Mouse (Mus musculus): Measurements from ENCODE around the gene Slc22a16.
A peak's percentile ranks its signal among the peaks of the same experiment; 100 is the strongest.

Gene Slc22a16

DNA sequence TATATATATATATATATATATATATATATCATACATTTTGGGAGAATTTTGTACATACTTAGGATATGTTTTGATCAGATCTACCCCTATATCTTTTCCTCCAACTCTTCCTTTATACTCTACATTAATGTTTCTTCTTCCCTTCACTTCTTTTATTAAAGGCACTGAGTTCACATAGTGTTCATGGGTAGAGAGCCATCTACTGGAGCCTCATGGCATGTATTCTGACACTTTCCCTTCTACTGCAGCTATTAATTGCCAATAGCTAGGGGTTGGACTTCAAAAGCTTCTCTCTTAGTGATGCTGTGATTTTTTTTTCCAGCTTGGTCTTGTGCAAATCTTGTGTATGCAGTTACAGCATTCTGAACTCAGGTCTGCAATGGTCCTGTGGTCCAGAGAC is 47.8 kb downstream of the Slc22a16 start:
- peak; percentile 25 to 40 for DNase-seq

DNA sequence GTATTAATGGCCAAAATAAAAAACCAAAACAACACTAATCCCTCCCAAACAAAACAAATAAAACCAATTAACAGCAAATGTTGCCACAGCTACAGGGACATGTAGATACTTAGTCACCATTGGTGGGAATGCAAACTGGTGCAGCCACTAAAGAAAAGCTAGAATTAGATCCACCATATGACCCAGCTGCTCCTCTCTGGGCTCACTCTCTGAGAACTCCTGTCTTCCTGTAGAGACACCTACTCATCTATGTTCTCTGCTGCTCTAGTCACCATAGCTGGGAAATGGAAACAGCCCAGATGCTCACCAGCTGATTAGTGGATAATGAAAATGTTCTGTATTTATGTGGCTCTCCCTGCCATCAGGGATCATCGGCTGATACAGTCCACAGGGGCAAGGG is 49.6 kb downstream of the Slc22a16 start:
- no peak for DNase-seq

DNA sequence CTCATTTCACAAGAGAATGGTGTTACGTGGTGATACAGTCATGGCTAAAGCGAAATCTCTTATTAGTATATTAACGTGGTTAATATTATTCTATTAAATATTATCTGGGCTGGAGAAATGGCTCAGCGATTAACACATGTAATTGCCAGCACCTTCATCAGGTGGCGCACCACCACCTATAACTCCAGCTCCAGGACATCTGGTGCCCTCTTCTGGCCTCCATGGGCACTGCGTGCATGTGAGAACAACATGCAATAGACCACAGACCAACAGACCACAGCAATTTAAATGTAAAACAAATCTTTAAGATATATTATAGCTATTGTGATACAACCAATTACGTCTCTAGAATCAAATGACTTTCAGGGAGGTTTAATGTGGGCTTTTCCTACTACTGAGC is 59.0 kb downstream of the Slc22a16 start:
- peak; percentile 76 to 90 for DNase-seq

GRCm38 (mm10) chr10:40629656-40630311 is 59.6 kb downstream of the Slc22a16 start, which contains the start of gene Ddo:
TSS of gene Ddo (plus strand) at chr10:40630011.
- DNase-seq: peak; percentile 81 to 93

GRCm38 (mm10) chr10:40630457-40630856 is 60.3 kb downstream of the Slc22a16 start:
- peak; percentile 86 to 91 for DNase-seq

DNA sequence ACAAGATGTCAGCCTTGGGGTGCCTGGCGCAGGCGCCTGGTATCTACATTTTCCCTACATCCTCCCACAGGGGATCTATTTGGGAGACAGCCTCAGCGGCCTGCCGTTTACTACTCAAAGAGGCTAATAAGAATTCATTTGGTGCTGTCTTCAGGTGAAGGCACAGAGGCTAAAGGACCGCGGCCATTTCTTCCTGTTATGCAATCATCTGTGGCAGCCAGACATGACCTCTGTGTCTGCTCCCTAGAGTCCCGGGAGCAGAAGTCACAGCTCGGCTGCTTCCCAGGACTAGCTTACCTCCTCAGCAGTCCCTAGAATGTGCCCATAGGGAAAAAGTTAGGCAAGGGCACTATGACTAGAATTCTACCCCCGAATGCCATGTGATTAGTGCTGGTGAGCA is 60.8 kb downstream of the Slc22a16 start:
- DNase-seq: peak; percentile 76 to 83

- DNase-seq: no peak
Observed at GRCm38 (mm10) chr10:40632087-40632486, 62.0 kb downstream of the Slc22a16 start.

- DNase-seq: no peak
Observed at GRCm38 (mm10) chr10:40637331-40637730, 67.2 kb downstream of the Slc22a16 start.

- peak; percentile 15 to 25 for DNase-seq
Observed at GRCm38 (mm10) chr10:40638276-40638675, 68.1 kb downstream of the Slc22a16 start.

GRCm38 (mm10) chr10:40638823-40639819 is 69.0 kb downstream of the Slc22a16 start:
- DNase-seq: no peak

GRCm38 (mm10) chr10:40640406-40640805 is 70.3 kb downstream of the Slc22a16 start:
- no peak for DNase-seq

DNA sequence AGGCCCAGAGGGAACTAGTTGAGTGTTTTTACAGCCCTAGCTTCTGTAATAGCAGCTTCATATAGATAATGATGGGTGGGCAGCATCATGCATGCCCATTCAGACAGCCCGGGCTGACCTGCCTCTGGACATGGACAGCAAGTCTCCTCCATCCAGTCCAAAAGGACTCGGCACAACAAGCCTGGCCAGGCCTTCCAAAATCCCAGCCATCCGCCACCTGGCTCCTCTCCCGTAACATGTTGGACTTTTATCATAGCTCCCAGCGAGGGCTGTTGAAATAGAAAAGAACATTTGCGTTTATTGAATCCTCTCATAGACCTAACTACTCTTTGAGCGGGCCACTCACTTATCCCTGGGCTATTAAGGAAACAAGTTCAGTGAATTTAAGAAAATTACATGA is 71.8 kb downstream of the Slc22a16 start:
- DNase-seq: no peak

DNA sequence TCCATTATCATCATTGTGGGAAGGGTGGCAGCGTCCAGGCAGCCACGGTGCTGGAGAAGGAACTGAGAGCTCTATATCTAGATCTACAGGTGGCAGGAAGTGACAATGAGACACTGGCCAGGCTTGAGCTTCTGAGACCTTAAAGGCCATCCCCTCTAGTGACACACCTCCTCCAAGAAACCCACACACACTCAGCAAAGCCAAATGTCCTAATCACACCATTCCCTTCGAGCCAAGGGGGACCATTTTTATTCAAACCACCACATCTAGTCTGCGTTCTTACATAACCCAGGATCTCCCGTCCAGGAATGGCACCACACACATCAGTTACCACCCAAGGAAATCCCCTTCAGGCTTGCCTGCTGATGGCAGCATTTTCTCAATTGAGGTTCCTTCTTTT is 73.0 kb downstream of the Slc22a16 start:
- no peak for DNase-seq

DNA sequence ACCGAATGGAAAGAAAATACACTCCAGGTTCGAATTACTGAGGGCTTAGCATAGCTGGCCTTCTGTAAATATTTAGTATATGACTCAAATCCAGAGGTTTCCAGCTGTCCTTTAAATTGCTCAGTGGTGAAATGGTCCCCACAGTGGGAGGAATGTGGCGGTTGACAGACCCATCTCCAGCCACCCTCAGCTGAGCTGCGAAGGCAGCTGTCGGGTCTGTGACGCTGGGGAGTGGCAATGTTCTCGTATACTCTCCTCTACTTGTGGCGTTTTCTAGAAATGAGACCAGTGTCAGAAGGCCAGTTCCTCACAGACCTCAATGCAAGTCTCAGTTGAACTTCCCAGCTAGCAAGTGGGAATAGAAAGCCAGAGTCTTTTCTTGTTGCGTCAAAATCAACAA is 74.3 kb downstream of the Slc22a16 start:
- DNase-seq: no peak

DNA sequence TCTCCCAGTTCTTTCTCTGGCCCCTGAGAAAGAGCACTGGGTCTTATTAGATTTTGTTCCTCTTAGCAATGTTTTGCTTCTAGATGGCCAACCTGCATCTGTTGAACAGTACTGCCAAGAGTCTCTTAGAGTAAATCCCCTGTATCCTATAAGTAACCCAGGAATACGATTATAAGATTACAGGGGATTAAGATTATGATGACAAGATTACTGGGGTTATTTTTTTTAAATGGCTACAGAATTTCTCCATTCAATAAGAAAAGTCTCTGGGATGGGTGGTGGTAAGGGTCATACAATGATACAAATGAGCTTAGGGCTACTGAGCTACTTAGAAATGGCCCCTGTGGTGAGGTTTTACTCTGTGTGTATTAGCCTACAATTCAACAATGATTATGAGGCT is 75.2 kb downstream of the Slc22a16 start:
- DNase-seq: no peak

- DNase-seq: no peak
Observed at GRCm38 (mm10) chr10:40648776-40649175, 78.6 kb downstream of the Slc22a16 start.

GRCm38 (mm10) chr10:40649634-40650033 is 79.5 kb downstream of the Slc22a16 start:
- DNase-seq: no peak

DNA sequence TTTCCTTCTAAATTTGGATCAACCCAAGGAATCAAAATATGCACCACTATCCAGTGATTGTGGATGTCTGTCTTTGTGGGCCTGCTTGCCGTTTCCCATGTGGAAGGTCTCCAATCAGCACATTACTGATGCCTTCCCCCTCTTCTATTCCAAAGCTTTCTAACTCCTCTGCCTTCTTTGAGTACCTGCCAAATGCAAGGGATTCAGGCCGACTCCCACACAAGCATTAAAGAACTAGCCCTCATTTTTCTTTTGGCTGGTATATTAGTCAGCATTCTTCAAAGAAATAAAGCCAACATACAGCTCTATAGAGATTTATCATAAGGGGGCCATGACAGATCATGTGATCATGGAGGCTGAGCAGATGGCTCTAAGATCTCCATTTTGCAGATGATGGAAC is 81.5 kb downstream of the Slc22a16 start:
- DNase-seq: no peak
